Mouse (Mus musculus): ENCODE results near the gene Ccr3.
A peak's percentile ranks its signal among the peaks of the same experiment; 100 is the strongest.
"Not testable (repeated sequence)": the region's sequence is repeated elsewhere in the genome, so short reads cannot be mapped to it uniquely, and the experiment has no call there.

The Ccr3 gene

DNA sequence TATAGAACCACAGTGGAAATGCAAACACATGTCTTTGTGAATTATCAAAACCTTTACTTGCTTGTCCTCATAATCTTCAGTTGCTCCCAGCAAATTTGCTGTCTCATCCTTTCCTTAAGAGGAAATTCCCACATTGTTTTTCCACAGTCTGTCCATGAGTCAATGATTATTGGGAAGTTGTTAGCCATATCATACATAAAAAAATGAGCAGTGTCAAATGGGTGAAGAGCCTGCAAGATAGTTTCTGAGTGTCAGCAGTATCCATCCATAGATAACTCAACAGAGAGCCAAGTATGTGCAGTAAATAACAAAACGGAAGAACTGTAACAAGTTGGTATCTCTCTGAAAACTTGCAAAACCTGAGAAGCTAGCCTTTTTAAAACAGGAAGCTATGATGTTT is at the start of gene Ccr3:
TSS of gene Ccr3 (plus strand) at position 301 of the 400 bp plus-strand sequence.
- no peak for DNase-seq

DNA sequence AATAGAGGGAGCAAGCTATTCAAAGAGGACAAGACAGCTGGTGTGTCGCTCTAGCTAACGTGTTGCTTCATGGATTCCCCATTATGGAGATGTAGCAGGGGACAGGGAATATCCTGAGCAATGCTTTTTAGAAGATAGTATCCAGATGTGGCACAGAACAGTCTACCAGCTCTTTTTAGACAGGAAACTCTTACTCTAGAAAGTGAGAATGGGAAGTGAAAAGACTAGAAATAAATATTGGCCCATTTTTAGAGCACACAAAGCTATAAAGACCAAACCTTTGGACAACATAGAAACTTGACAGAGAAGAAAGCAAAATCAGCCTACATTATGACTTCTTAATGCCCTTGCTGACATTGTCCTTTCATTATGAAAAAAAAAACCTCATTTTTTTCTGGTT is 46.1 kb upstream of the Ccr3 start:
- DNase-seq: no peak

DNA sequence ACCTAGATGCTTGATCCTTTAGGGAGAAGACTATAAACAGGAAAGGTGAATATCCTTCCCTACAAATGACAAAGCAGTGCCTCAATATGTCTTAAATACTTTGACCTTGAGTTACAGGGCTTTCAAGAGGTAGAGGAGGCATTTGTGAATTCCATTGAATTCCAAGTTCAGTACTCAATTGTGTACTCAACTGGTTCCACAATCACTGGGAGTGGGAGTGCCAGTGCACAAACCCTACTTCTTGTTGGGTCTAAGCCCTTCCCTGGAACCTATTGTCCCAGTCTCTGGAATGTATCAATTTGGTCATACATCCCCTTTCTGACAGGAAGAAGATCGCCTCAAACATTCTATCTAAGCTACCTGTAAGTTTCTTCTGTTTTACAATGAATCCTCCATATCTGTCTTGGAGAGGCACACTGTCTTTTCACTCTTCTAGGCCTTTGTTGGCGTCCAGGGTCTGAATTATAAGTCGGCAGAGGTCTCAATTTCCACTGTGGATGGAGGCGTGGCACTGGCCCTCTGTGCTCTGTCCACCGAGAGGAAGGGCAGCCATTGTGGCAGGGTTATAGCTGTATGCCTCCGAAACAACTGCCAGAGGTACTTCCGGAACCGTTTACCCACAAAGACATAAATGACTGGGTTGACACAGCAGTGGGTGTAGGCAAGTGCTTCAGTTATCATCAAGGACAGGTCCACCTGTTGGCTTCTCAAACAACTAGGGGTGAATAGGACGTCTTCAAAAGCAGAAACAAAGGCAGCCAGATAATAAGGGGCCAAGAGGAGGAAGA is 44.7 kb upstream of the Ccr3 start:
- no peak for DNase-seq

DNA sequence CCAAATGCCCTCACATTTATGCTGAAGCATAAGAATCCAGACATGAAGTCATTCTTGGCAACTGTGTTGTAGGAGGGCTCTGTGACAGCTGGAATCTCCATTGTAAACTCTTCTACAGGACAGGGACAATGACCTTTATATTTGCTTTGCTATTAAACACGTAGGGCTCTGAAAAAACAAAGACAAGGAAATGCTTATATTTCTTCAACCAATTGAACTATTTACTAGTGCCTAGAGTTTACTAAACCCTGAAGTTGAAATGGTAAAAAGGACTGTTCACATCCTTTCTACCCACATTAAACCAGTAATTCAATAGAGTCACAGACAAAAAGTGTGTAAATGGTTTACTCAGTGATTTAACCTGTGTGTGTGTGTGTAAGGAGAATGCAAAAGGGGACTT is 43.5 kb upstream of the Ccr3 start, which contains the start of gene Ccr1l1:
TSS of gene Ccr1l1 (minus strand) at position 101 of the 400 bp plus-strand sequence.
- DNase-seq: no peak

DNA sequence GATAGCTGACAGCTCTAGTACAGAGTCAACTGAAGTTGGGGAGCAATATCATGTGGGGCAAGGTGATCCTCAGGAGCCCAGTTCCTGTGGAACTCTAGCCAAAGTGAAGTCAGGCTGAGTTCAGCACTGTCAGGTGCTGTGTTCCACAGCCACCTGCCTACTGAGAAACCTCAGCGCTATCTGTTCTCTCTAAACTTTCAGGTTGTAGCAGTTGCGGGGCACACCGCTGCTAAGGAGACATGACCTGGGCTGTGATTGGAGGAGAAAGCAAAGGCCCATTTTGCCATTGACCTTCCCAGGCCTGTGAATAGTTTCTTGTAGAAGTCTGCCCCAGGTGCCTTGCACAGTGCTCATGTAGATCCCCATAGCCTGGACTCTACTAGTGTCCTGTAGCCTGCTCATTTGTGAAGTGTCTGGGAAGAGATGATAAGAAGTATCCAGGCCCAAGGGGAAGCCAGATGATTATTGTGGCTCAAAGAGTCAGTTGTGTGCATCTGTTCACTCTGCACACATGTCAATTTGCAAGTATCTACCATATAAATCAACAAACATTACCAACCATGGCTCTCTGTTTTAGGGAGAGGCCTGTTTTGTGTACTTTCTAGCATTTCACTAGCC is 40.8 kb upstream of the Ccr3 start:
- DNase-seq: not testable (repeated sequence)

DNA sequence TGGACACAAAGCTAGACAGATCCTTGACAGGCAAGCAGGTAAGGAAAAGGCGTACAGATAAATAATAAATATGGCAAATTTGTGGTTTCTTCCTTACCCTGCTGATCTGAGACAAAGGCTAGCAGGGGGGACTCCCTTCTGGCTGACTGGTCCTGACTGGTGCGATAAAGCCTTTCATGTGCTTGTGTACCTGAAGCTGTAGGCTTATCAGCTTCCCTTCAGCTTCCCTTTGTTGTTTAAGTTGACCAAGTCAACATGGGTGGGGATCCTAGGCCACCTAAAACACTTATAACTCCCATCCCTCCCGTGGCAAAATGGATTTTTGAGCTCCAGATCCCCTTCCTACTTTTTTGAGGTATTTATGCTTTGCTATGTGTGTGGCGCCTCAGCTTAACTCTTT is 39.9 kb upstream of the Ccr3 start:
- no peak for DNase-seq

DNA sequence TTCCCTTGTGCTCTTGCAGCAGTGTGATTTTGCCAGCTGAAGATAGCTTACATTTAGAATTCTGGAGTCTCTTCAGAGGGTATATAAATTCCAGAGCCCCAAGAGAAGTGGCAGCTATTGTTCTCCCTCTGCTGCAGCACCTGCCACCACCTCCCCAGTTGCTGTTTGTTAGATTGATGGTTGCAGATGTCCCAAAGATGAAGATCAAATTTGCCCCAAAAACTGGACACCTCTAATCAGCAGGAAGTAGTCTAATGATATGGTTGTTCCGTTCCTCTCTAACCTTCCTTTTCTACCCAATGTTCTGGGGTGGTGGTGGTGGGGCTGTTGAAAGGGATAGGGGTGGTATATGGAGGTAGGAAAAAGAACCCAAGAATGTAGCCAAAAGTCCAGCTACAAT is 39.1 kb upstream of the Ccr3 start:
- DNase-seq: no peak

DNA sequence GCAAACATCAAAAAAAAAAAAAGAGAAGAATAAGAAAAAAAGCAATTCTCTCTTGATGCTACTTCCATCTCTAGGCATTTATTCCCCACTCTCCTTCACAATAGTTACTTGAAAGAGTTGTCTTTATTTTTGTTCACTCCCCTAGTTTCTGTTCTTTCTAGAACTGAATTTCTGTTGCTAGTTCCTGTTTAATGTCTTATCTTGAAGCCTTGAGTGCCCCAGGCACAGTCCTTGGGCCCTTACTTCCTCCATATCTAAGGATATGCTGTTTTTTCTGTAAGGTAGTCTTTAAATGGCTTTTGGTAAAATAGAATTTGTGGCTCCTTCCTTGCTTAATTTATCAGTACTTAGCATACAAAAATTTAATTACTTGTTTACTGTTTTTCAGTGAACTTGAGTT is 36.8 kb upstream of the Ccr3 start:
- no peak for DNase-seq

DNA sequence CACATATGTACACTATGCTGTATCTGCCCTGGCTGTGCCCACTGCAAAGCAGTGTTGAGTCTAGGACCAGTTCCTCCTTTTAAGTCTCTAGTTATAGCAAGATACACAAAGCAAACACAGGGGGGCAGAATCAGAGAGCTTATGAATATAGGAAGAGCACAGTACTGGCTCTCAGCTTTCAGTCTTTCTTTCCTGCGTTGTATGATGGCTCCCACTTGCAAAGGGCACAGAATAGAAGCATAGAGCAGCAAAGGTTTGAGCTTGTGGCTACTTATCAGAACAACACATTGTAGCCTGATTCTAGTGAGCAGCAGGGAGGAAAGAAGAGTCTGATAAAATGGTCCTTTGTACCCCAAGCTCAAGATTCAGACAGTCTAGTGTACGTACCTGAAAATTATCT is 35.6 kb upstream of the Ccr3 start:
- no peak for DNase-seq

DNA sequence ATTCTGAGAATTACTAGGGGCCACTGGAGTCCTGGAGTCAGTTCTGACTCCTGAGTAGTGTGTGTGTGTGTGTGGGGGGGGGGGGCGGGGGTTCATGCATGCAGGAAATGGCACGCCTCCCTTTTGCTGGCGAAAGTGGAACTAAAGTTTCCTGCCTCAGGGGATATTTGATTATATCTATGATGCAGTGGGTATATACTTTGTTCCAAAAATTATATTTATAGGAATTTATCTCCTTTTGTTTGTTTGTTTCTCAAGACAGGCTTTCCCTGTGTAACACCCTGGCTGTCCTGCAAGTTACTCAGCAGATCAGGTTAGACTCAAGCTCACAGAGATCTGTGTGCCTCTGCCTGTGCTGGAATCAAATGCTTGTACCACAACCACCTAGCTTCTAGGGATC is 32.1 kb upstream of the Ccr3 start:
- no peak for DNase-seq

DNA sequence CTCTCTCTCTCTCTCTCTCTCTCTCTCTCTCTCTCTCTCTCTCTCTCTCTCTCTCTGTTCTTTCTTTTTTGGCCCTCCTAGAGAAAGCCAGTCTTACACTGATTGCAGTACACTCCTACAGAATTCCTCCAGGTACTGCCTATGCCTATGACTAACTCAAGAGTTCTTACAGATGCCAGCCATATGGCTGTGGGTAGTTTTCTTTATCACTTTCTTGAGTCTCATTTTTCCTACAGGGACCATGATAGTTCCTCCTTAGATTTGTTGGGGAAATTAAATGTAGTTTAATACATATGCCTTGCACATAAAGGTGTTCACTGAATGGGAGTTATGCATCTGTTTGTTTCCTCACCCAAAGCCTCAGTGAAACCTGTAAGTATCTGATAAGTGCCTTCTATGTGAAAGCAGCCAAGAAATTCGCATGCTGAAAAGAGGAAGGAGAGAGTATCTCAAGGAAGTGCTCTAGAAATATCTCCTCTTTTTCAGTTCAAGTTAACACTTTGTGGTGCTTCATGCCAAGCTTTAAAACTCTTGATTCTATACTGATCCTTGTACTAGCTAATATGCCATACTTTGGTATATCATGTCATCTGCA is 30.4 kb upstream of the Ccr3 start:
- no peak for DNase-seq

DNA sequence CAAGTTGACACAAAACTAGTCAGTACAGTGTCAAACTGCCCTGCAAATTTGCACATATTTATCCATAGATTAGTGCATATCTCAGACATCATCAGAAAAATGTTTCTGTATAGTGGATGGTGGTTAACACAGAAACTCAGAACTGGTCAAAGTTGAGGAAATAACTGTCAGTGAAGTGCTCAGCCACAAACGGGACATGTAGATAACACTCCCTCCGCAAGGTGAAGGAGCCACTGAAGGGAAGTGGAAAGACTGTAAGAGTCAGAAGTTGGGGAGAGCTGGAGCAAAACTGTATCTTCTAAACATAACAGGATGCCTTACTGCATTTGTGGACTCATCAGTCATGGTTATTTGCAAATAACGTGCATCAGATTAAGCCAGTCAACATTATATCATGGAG is 24.1 kb upstream of the Ccr3 start:
- DNase-seq: no peak

DNA sequence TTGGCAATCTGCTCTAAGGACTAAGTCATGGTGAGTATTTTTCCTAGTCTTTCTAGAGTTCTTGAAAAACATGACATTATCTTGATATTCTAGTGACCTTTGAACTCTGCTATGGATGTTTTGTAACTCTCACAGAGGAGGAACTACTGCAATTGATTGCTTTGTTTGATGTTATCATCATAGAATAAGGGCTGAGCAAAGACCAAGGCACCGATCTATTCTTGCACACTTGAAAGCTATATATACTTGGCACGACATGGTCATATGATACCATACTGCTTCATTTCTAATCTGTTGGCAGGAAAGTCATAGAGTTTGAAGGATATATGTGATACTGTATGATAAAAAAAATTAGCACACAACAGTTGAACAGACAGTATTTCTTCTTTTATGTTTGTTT is 22.0 kb upstream of the Ccr3 start:
- DNase-seq: no peak

DNA sequence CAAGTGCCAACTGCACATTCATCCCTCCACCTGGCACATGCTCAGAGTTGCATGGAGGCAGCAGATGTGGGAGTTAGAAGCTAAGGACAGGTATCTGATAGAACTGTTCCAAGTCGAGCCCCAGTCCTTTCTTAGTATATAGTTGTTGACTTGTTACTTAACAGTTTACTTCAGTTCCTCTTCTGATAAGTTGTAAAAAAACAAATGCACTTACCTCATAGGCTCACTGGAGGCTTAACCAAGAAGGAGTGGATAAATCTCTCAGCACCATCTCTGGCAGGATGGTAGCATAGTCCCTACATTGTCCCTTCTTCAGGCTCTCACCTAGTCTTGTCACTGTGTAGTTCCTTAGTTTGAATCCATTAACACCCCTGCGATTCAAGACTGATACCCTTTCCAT is 9.1 kb upstream of the Ccr3 start:
- DNase-seq: no peak

DNA sequence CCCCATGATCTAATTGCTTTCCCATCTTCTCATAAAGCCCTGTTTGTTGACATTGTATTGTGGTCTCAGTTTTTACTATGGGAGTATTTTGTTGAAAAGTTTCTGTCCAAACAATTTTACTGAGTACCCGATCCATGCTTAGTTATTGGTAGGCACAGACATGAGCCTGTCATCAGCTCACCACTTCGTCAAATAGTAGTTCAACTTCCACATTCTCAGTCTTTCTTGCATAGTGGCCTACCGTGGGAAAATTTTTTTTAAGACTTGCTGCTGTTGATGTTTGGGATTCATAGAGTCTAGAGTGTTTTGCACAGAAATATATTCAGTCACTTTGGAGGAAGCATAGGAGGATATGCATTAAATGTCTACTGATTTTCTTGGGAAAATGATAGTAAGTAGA is 8.5 kb upstream of the Ccr3 start:
- DNase-seq: no peak

DNA sequence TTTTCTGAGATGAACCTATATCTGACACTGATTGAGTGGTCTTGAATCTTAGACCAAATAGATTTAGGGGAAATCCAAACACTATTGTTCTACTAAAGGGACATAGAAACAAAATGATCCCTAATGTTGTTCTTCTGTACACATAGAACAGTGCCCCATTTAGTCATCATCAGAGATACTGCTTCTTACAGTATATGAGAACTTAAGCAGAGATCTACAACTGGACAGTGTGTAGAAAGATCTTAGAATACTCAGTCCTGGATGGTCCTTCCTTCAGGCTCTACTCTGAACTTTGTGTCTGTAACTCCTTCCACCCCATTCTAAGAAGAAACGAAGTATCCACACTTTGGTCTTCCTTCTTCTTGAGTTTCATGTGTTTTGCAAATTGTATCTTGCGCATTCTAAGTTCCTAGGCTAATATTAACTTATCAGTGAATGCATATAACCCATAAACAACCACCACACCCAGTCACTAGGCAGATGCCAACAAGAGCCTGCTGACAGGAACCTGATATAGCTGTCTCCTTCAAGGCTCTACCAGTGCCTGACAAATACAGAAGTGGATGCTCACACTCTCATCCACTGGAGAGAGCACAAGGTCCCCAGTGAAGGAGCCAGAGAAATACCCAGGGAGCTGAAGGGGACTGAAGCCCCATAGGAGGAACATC is 6.7 kb upstream of the Ccr3 start:
- no peak for DNase-seq

DNA sequence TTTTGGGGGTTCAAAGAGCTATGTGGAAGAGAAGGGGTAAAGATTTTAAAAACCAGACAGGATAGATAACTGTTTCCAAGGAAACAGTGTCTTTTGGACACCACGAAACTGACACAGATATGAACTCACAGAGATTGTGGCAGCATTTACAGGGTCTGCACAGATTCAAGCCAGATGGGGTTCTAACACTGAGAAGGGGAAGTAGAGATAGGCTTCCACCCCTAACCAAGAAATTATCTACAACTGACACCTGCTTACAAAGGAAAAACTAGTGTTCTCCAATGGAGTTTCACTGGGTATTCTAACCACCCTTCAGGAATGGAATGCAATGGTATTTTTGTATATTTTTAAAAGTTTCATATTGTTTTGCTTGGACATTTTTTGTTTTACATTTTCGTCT is 5.7 kb upstream of the Ccr3 start:
- DNase-seq: no peak

DNA sequence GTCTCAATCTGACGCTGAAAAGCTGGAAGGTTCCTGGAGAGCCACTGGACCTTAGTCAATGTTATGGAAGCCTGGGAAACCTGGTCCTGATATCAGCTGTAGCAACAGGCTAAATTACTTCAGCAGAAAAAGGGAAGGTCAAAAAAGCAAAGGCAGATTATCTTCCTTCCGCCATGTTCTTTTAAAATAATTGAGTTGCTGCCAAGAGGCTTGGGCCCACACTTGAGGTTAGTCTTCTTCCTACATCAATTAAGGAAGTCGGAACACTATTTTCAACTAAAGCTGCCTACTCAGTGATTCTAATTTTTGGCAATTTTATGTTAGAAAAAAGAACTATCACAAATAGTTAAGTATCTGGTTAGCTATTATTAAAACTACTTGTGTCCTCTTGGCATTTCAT is 1.9 kb upstream of the Ccr3 start:
- DNase-seq: no peak

DNA sequence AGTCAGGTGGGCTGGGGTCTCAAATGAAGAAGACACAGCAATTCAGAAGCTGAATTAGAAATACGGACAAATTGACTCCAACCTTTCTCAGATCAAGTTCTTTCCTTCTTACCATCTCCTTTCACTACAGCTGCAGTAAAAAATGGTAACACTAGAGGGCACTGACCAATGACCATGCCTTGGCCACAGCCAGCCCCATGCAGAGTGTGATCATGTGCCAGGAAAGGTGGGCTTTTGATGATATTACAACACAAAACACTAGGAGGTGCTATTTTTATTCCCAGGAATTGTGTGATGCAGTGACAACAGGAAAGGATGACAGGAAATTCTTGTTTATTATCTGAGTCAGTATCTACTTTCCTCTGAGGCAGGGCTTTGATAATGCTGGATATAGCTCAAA is 11.6 kb downstream of the Ccr3 start:
- no peak for DNase-seq

DNA sequence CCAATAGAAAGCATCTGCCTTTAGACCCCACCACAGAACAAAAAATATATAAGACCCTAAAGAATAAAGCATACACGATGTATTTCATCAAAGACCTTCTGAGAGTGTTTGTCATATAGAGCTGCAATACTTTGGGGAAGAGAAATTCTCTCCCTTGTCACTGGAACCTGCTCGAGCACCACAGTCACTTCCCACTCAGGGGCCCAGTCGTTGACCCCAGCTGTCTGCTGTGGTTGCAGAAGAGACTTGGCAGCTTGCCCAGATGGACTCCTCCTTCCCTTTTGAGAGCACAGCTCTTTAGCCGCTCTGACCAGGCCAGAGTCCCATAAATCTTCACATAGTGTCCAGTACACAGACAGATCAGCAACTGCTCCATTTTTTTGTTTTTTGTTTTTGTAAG is 15.9 kb downstream of the Ccr3 start:
- DNase-seq: peak; percentile 69

DNA sequence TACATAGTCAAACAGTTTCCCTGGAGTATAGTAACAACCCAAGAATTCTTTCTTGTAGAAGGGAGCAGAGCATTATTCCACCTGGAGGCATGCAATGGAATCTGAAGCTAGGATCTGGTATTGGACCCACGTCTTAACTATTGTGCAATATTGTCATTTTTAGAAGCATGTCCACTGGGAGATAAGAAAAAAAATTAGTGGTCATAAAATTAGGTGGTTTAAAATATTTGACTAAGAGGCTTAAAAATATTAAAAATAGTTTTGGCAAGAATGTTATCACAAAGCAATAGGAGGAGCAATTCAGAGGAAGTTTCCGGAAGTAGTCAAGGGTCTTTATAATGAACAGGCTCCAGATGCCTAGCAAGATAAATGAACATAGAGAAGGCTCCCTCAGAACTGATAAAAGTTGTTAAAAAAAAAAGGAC is 16.4 kb downstream of the Ccr3 start:
- no peak for DNase-seq

DNA sequence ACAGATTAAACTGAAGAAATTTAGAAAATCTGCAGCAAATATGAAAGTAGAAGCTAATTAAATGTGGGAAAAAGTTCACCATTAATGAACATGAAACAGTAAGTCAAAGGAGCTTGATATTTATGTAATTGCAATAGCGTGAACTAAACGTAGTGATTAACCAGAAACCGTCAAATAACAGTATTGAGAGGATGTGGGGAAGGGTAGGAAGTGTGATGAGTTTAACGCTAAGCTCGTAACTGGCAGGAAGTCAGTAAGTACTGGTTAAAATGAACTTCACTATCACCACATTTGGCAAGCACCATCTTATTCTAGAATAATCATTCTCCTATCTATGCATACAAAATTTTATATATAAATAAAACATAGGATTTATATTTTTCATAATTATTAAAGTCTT is 17.2 kb downstream of the Ccr3 start:
- DNase-seq: no peak

DNA sequence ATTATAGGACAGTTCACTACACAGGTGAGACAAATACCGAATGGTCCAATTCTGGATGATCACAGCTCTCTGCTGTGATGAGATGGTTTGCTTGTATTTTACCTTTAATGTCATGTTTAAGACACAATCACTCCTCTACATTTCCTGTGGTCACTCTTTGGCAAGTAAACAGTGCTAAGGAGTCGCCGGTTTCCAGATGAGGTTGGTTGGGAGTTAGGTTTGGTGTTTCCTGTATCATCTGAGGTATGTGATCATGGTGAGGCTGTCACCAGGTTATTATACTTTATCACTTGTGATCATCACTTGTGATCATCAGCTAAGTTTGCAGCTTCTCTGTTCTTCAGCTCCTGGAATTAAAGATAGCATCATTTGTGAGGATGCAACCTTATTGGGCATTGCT is 19.2 kb downstream of the Ccr3 start:
- DNase-seq: no peak

DNA sequence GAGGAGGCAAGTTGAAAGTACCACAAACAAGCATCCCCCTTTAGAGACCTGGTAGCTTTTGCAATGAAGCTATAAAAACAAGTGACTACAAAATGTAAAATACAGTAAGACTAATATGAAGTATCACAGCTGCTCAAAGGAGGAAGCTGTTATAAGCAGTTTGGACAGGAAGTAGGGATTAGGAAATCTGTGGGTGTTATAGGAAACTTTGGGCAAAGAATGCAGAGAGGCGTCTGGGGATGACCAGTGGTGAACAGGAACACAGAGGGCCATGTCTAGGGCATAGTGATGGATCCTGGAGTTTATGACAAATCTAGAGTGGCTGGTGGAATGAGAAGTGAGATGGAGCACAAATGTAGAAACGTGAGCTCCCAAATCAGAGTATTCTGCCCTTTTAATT is 31.8 kb downstream of the Ccr3 start:
- DNase-seq: no peak

All from right cerebral cortex, postnatal 14 days (tissue).